Mouse (Mus musculus) erythroid progenitor cell, adult 5-6 weeks (primary cell): ENCODE data around the gene Atp1a4. TPM values are rescaled to one million over a fixed set of nuclear protein-coding genes. Genes with fewer than 3 reads are reported as not detected.
"Not testable (repeated sequence)": the region's sequence is repeated elsewhere in the genome, so short reads cannot be mapped to it uniquely, and the experiment has no call there.

ENCODE experiments used
- ATAC-seq: replicated peaks from 2 replicates; pipeline ENCODE4 v1.8.0; 2016; ENCODE audit warnings: moderate number of reproducible peaks, mild to moderate bottlenecking, moderate TSS enrichment, inconsistent platforms; ENCODE audit not compliant: poor library complexity, low FRiP score, severe bottlenecking
- total RNA-seq, 2 experiments: library from RNA; stranded (forward) in 1 of 2; stranded (reverse) in 1 of 2; fragments of 150-400 nt in 1 of 2; fragments of 186-747, 209-891 nt in 1 of 2; gene quantifications; 2 replicates each; pipeline versions ENCODE4 v1.2.3 to v1.2.4; 2015 to 2017; ENCODE audit warnings: low replicate concordance in 2 of 2

Atp1a4 gene
- total RNA-seq, 2 experiments from 2014 or later: not detected

GRCm38 (mm10) chr1:172284221-172284620, 26.0 kb upstream of the Atp1a4 start:
- no peak for ATAC-seq

- ATAC-seq: no peak
Measured at GRCm38 (mm10) chr1:172283073-172283472, 24.9 kb upstream of the Atp1a4 start.

DNA sequence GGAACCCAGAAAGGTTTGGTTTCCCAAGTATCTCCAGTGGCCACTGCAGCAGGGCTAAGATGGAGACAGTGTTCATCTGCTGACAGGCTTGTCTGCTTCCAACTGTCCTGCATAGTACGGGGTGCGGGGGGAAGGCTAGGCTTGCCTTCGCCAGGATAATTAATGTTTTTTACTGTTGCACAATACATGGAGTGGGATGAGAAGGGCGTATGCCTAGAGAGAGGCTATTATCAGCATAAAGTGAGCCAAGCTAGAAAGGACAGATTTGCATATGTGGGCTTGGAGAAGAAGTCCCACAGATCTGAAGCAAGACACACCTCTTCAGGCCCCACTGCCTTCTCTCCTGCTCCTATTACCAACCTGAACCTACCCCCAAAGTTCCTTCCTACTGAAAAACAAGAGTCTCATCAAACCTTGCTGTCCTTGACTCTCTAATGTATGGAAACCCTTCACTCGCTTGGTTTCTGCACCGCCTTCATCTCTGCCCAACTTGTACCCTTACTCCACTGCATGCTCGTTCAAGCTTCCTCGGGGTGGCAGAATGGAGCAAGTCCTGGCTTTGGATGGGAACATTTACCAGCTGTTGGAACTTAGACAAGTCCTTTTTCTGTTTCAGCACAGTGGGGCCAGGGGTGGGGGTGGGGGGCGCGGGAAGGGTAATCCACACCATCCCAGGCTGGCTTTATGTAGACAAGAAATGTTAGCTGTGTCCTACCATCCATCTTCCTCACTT, 23.5 kb upstream of the Atp1a4 start:
- ATAC-seq: no peak

- no peak for ATAC-seq
Measured at GRCm38 (mm10) chr1:172279768-172280509, 21.7 kb upstream of the Atp1a4 start.

- ATAC-seq: no peak
Measured at GRCm38 (mm10) chr1:172278328-172278727, 20.1 kb upstream of the Atp1a4 start.

DNA sequence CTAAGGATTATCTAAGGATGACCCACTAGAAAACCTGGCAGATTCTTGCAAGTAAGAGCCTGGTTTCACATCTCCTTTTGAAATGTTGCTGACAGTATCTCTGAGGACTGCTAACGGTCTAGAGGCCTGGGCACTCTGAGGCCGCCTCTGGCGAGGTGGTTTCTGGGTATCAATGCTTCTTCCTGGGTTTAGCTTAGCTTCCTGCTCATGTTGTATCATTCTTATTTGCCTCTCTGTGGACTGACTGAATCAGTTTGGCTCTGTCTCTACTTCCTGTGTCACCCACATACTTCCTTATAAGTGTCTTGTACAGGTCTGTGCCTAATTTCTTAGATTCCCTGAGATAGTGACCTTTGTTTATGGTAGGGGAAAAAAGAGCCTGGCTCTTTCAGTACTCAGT, 19.0 kb upstream of the Atp1a4 start:
- ATAC-seq: no peak

- no peak for ATAC-seq
Measured at GRCm38 (mm10) chr1:172274547-172274946, 16.3 kb upstream of the Atp1a4 start.

GRCm38 (mm10) chr1:172274116-172274515, 15.9 kb upstream of the Atp1a4 start:
- no peak for ATAC-seq

- ATAC-seq: no peak
Measured at GRCm38 (mm10) chr1:172273386-172273785, 15.2 kb upstream of the Atp1a4 start.

- ATAC-seq: no peak
Measured at GRCm38 (mm10) chr1:172271765-172272164, 13.6 kb upstream of the Atp1a4 start.

DNA sequence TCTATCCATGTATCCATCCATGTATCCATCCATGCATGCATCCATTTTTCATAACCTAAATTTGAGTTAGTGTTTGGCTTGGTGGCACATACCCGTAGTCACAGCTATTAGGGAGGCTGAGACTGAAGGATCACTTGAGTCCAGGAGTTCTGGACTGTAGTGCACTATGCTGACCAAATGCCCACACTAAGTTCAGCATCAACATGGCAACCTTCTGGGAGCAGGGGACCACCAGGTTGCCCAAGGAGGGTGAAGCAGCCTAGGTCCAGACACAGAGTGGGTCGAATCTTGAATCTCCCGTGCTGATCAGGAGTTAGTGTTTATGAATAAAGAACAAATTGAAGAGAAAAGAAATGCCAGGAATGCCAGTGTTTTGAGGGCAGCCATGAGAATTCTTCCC, 13.0 kb upstream of the Atp1a4 start:
- no peak for ATAC-seq

DNA sequence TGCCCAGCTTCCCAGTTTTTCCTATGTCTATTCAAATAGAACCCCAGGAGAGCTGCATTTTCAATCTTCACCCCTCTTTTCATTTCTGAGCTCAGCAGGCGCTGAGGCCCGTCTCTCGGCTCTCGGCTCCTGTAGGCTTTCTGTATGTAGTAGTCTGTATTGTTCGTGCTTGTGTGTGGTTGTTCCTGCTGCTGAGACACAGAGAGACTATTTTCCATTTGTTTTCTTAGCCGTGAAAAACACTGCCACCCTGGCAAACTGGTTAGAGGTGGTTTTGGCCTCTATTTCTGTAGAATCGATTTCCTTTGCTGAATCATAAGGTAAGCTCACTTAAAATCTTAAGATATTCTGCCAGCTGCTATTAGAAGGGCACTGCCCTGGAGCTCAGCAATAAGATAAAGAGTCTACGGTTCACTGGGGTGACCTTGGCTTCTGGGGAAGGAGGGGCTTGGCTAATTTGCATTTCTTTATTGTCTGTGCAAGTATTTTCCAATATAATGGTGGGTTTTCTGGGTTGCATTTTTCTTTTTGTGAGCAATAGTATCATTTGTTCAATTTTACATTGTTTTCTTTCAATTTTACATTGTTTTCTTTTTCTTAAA, 3.4 kb upstream of the Atp1a4 start, which contains the start of gene Igsf8:
TSS of gene Igsf8 (plus strand) at position 165 of the 602 bp plus-strand sequence.
- no peak for ATAC-seq

DNA sequence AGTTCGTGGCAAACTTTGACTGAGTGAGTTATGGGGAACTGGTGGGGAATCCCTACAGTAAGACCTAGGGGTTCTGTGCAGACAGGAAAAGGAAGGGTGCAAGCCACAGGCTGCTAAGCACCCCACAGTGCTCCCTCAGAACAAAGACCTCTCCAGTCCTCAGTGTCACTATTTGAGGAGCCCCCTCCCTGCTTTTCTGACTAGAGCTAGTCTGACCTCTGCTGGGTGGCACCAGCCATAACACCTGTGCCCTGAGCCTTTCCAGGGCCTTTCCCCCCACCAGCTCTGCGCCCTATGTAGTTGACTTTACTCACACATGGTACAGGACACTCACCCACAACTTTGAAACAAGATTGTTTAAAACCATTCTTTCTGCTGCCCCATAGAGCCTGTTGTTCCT, 10.5 kb downstream of the Atp1a4 start:
- no peak for ATAC-seq

DNA sequence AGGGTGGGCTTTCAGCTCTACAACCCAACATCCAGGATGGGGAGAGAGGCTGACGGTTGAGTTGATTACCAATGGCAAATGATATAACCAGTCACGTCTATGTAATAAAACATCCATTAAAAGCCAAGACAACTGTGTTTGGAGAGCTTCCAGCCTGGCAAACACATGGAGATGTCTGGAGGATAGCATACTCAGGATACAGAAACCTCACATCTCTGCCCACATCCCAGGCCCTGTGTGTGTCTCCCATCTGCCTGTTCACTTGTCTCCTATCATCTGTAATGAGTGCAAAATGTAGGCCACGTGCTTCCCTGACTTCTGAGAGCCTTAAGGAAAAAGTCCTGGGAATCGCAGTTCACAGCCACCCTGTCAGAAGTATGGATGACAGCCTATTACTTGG, 11.0 kb downstream of the Atp1a4 start:
- no peak for ATAC-seq

GRCm38 (mm10) chr1:172244645-172245044, 13.6 kb downstream of the Atp1a4 start:
- not testable (repeated sequence) for ATAC-seq

GRCm38 (mm10) chr1:172243547-172244205, 14.5 kb downstream of the Atp1a4 start:
- no peak for ATAC-seq

- ATAC-seq: no peak
Measured at GRCm38 (mm10) chr1:172242401-172242800, 15.8 kb downstream of the Atp1a4 start.

DNA sequence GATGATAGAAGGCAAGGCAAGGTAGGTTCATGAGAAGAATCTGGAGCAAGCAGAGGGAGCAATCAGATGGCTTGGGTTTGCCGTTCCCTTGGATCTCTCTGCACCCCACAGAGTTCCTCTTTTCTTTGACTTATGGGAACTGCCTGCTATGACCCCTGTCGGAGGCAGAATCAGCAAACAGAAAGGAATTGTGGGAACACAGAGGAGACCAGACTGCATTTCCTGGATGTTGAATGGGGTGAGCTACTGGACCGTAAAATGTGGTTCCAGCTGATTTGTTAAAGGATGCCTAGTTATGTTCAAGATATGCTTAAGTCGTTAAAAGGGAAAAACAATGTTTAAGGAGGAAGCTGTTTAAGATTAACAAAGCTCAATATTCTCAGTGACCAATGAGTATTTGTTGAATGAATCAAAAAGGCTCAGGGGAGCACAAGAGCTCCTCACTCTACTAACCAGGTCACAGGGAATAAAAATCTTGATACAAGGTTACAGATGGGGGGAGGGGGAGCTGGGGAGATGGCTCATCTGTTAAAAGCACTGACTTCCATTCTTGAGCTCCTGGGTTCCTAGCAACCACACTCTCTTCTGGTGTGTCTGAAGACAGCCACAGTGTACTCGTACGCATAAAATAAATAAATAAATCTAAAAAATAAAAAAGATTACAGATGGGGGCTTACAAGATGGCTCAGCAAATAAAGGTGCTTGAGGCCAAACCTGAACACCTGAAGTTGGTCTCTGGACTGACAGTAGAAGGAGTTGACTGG, 17.1 kb downstream of the Atp1a4 start:
- no peak for ATAC-seq

- ATAC-seq: no peak
Measured at GRCm38 (mm10) chr1:172229215-172229614, 29.0 kb downstream of the Atp1a4 start.

DNA sequence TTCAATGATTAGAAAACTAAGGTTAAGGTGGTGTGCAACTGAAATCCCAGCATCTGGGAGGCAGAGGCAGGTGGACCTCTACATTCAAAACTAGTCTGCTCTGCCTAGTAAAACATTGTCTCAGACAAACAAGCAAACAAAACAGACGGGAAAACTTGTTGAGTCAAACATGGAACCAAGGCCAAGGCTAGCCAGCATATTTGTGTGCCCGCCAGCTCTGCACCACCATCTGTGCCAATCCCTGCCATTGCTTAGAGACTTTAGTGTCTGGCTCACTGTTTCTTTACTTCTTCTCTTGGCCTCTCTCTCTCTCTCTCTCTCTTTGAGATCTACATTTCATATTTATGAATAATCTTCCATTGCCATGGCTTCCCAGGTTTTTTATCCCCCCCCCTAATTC, 30.0 kb downstream of the Atp1a4 start:
- no peak for ATAC-seq
